Mouse (Mus musculus) Patski (cell line): ENCODE results near the gene Jmjd1c. TPM values are rescaled to one million over a fixed set of nuclear protein-coding genes. Genes with fewer than 3 reads are reported as not detected.
A peak's percentile ranks its signal among the peaks of the same experiment; 100 is the strongest.

Source experiments
- ATAC-seq: fragments of 100-300 bp; one replicate; pipeline ENCODE4 v1.8.0; 2021
- CTCF ChIA-PET: fragments of 350-600 bp; sonication (Branson Sonifier 250); formaldehyde crosslinking; loops from one replicate; lab custom pipeline; 2022; ENCODE audit warnings: inconsistent platforms; lab: Charles Lee
- POLR2A ChIA-PET: fragments of 350-600 bp; sonication (Branson Sonifier 250); formaldehyde crosslinking; loops from one replicate; lab custom pipeline; 2022; ENCODE audit warnings: antibody characterized with exemption, inconsistent platforms; lab: Charles Lee
- DNase-seq: peaks from one replicate; pipeline ENCODE4 v3.0.0-alpha.2; 2011; ENCODE audit warnings: low read depth, low spot score
- H3K27me3 ChIP-seq: fragments of 371-371 bp; one replicate; pipeline ENCODE4 v1.5.1; 2021
- CTCF ChIP-seq: fragments of 100-300 bp; IDR thresholded peaks from one replicate; pipeline ENCODE4 v1.5.1; 2021
- in situ Hi-C: fragments of 300-500 bp; cut with MboI; formaldehyde crosslinking; loops from 3 replicates; pipeline ENCODE4 v1.11.1; 2018; ENCODE audit warnings: low pct_unique_long_range_greater_than_20kb, mixed read lengths
- polyA plus RNA-seq: library from polyadenylated mRNA; unstranded; gene quantifications from one replicate; pipeline ENCODE4 v1.2.3, GENCODE M21; 2021

Gene Jmjd1c
- polyA plus RNA-seq, 1 experiment from 2014 or later = 26.1 TPM

GRCm38 (mm10) chr10:67253115-67253514, 157.2 kb downstream of the Jmjd1c start:
- CTCF ChIA-PET = no interaction called here
- no peaks in the 10 kb centered on the region for H3K27me3 ChIP-seq
- no peak for TF ChIP-seq CTCF
- no peak for DNase-seq
- POLR2A ChIA-PET = no interaction called here
- no peak for ATAC-seq
- in situ Hi-C loops = no loop called here

- in situ Hi-C loops = no loop called here
- CTCF ChIA-PET = interaction anchor here (1.5 to 2.0 kb wide), 2 partner anchors 9 to 47 kb away, joined by 4 to 7 read pairs; no protein-coding TSS in a partner anchor
Observed at GRCm38 (mm10) chr10:67264852-67265251, 168.9 kb downstream of the Jmjd1c start.

GRCm38 (mm10) chr10:67275916-67276315, 180.0 kb downstream of the Jmjd1c start:
- ChIA-PET POLR2A (no interaction called here), CTCF (no interaction called here)
- in situ Hi-C loops = no loop called here

More at GRCm38 (mm10) chr10:67264852-67265251, 168.9 kb downstream of the Jmjd1c start:
- ATAC-seq = no peak
- H3K27me3 ChIP-seq = no peaks in the 10 kb centered on the region
- no peak for DNase-seq
- POLR2A ChIA-PET = interaction anchor here (0.6 kb wide), 1 partner anchor 371 kb away, joined by 3 read pairs; no protein-coding TSS in a partner anchor
- TF ChIP-seq CTCF = peak; percentile 73

GRCm38 (mm10) chr10:67281852-67282251, 185.9 kb downstream of the Jmjd1c start:
- DNase-seq (no peak), ATAC-seq (no peak)
- in situ Hi-C loops = no loop called here
- TF ChIP-seq CTCF = no peak
- CTCF ChIA-PET = interaction anchor here (1.1 kb wide), 1 partner anchor 485 kb away, joined by 3 read pairs; no protein-coding TSS in a partner anchor
- POLR2A ChIA-PET = interaction anchor here (0.6 to 1.5 kb wide), 2 partner anchors 10 to 43 kb away, joined by 3 read pairs; no protein-coding TSS in a partner anchor
- H3K27me3 ChIP-seq = no peaks in the 10 kb centered on the region

More at GRCm38 (mm10) chr10:67275916-67276315, 180.0 kb downstream of the Jmjd1c start:
- DNase-seq (no peak), ATAC-seq (no peak)
- TF ChIP-seq CTCF = no peak
- no peaks in the 10 kb centered on the region for H3K27me3 ChIP-seq

- TF ChIP-seq CTCF = no peak
- POLR2A ChIA-PET = interaction anchor here (0.6 to 1.5 kb wide), 2 partner anchors 11 to 42 kb away, joined by 3 read pairs; no protein-coding TSS in a partner anchor
- in situ Hi-C loops = no loop called here
- H3K27me3 ChIP-seq = no peaks in the 10 kb centered on the region
- ATAC-seq (no peak), DNase-seq (no peak)
- CTCF ChIA-PET = no interaction called here
Observed at GRCm38 (mm10) chr10:67282531-67282930, 186.6 kb downstream of the Jmjd1c start.

GRCm38 (mm10) chr10:67283516-67283915, 187.6 kb downstream of the Jmjd1c start:
- H3K27me3 ChIP-seq = no peaks in the 10 kb centered on the region
- POLR2A ChIA-PET = interaction anchor here (0.5 to 0.7 kb wide), 2 partner anchors 10 to 700 kb away, joined by 3 read pairs; no protein-coding TSS in a partner anchor
- CTCF ChIA-PET = no interaction called here
- in situ Hi-C loops = no loop called here
- ATAC-seq (no peak), DNase-seq (no peak)
- no peak for TF ChIP-seq CTCF

- no peak for DNase-seq
- POLR2A ChIA-PET = interaction anchor here (0.6 to 0.7 kb wide), 2 partner anchors 11 to 29 kb away, joined by 3 read pairs; no protein-coding TSS in a partner anchor
- CTCF ChIA-PET = no interaction called here
- in situ Hi-C loops = no loop called here
- no peaks in the 10 kb centered on the region for H3K27me3 ChIP-seq
- no peak for ATAC-seq
- no peak for TF ChIP-seq CTCF
Observed at GRCm38 (mm10) chr10:67284311-67284710, 188.4 kb downstream of the Jmjd1c start.

GRCm38 (mm10) chr10:67284761-67285175, 188.8 kb downstream of the Jmjd1c start:
- ChIA-PET CTCF (interaction anchor here (1.6 kb wide), 1 partner anchor 29 kb away, joined by 3 read pairs; no protein-coding TSS in a partner anchor), POLR2A (interaction anchor here (0.7 kb wide), 1 partner anchor 12 kb away, joined by 3 read pairs; no protein-coding TSS in a partner anchor)
- no peak for TF ChIP-seq CTCF
- in situ Hi-C loops = no loop called here
- no peak for DNase-seq
- H3K27me3 ChIP-seq = no peaks in the 10 kb centered on the region
- peak; percentile 58 for ATAC-seq

GRCm38 (mm10) chr10:67285176-67285814, 189.4 kb downstream of the Jmjd1c start, which contains the start of gene Nrbf2:
Nrbf2 (minus strand) TSS chr10:67285305.
- ChIA-PET CTCF (interaction anchor here (1.6 kb wide), 1 partner anchor 30 kb away, joined by 3 read pairs; no protein-coding TSS in a partner anchor), POLR2A (no interaction called here)
- no peaks in the 10 kb centered on the region for H3K27me3 ChIP-seq
- ATAC-seq = peak; percentile 83
- peak; percentile 39 for DNase-seq
- no peak for TF ChIP-seq CTCF
- in situ Hi-C loops = no loop called here

- ChIA-PET POLR2A (no interaction called here), CTCF (interaction anchor here (1.2 to 1.4 kb wide), 2 partner anchors 27 to 434 kb away, joined by 4 to 7 read pairs; no protein-coding TSS in a partner anchor)
- in situ Hi-C loops = no loop called here
- ATAC-seq = no peak
- H3K27me3 ChIP-seq = no peaks in the 10 kb centered on the region
- peak; percentile 46 for DNase-seq
- no peak for TF ChIP-seq CTCF
Observed at GRCm38 (mm10) chr10:67287877-67288276, 192.0 kb downstream of the Jmjd1c start.

GRCm38 (mm10) chr10:67290622-67291021, 194.7 kb downstream of the Jmjd1c start:
- ChIA-PET CTCF (no interaction called here), POLR2A (no interaction called here)
- in situ Hi-C loops = no loop called here
- no peaks in the 10 kb centered on the region for H3K27me3 ChIP-seq
- no peak for TF ChIP-seq CTCF
- ATAC-seq (no peak), DNase-seq (no peak)
